Mouse (Mus musculus) layer of hippocampus, adult 2 months (tissue): ENCODE results near the gene Pla2g12b. TPM values are rescaled to one million over a fixed set of nuclear protein-coding genes. Genes with fewer than 3 reads are reported as not detected.
"Not testable (repeated sequence)": the region's sequence is repeated elsewhere in the genome, so short reads cannot be mapped to it uniquely, and the experiment has no call there.

Experiments used
- DNase-seq, 2 experiments: peaks; one replicate each; pipeline ENCODE4 v3.0.0; 2022; ENCODE audit warnings: low spot score in 2 of 2
- H3K27ac ChIP-seq: fragments of 200-600 bp; 2 replicates; pipeline ENCODE4 v1.8.1; 2022
- H3K4me3 ChIP-seq: fragments of 200-600 bp; 2 replicates; pipeline ENCODE4 v1.8.1; 2022; ENCODE audit warnings: mild to moderate bottlenecking
- CTCF ChIP-seq: fragments of 200-600 bp; conservative IDR thresholded peaks from 2 replicates; pipeline ENCODE4 v1.8.1; 2022; ENCODE audit warnings: antibody characterized with exemption, mild to moderate bottlenecking, moderate library complexity
- total RNA-seq, 2 experiments: library from RNA; stranded (reverse); gene quantifications; 2 replicates each; pipeline ENCODE4 v1.2.3; 2021

The Pla2g12b gene
- total RNA-seq, 2 experiments from 2014 or later: not detected

GRCm38 (mm10) chr10:59380411-59380821 lies 23.0 kb upstream of the Pla2g12b start:
- DNase-seq: no peak
- TF ChIP-seq CTCF: no peak
- no peak overlapping the region for H3K4me3 ChIP-seq
- H3K27ac ChIP-seq: no peak overlapping the region

- not testable (repeated sequence) for H3K27ac ChIP-seq, DNase-seq, H3K4me3 ChIP-seq
These were observed 21.9 kb upstream of the Pla2g12b start for GRCm38 (mm10) chr10:59381563-59381962.

- no peak for TF ChIP-seq CTCF
- Histone ChIP-seq H3K4me3 (no peak overlapping the region), H3K27ac (peak overlapping the region; percentile 37; the same call in 1 of the 2 replicates)
- DNase-seq: peak; percentile 54 to 57
These were observed 16.5 kb upstream of the Pla2g12b start for GRCm38 (mm10) chr10:59386951-59387350.

- no peak for DNase-seq
- H3K27ac ChIP-seq: no peak overlapping the region
- TF ChIP-seq CTCF: no peak
- H3K4me3 ChIP-seq: no peak overlapping the region
These were observed 13.8 kb upstream of the Pla2g12b start for GRCm38 (mm10) chr10:59389652-59390051.

GRCm38 (mm10) chr10:59391907-59392306 lies 11.6 kb upstream of the Pla2g12b start:
- no peak for DNase-seq
- Histone ChIP-seq H3K27ac (no peak overlapping the region), H3K4me3 (no peak overlapping the region)
- TF ChIP-seq CTCF: no peak

- not testable (repeated sequence) for H3K4me3 ChIP-seq, H3K27ac ChIP-seq, DNase-seq
These were observed 8.0 kb upstream of the Pla2g12b start, which contains the start of gene Gm10273 for GRCm38 (mm10) chr10:59395461-59395860. TSS of gene Gm10273 (plus strand) at chr10:59395632.

- no peak for TF ChIP-seq CTCF
- Histone ChIP-seq H3K4me3 (no peak overlapping the region), H3K27ac (no peak overlapping the region)
- no peak for DNase-seq
These were observed 311 bp downstream of the Pla2g12b start for GRCm38 (mm10) chr10:59403793-59404149.

GRCm38 (mm10) chr10:59408499-59408898 lies 5.0 kb downstream of the Pla2g12b start:
- TF ChIP-seq CTCF: no peak
- Histone ChIP-seq H3K4me3 (no peak overlapping the region), H3K27ac (no peak overlapping the region)
- no peak for DNase-seq

- DNase-seq: no peak
- TF ChIP-seq CTCF: no peak
- Histone ChIP-seq H3K4me3 (no peak overlapping the region), H3K27ac (no peak overlapping the region)
These were observed 6.8 kb downstream of the Pla2g12b start for GRCm38 (mm10) chr10:59410264-59410663.

GRCm38 (mm10) chr10:59413711-59414110 lies 10.3 kb downstream of the Pla2g12b start:
- no peak overlapping the region for H3K4me3 ChIP-seq
- DNase-seq: no peak
- TF ChIP-seq CTCF: peak; percentile 43
- no peak overlapping the region for H3K27ac ChIP-seq

GRCm38 (mm10) chr10:59416623-59417022 lies 13.2 kb downstream of the Pla2g12b start:
- H3K4me3 ChIP-seq: no peak overlapping the region
- no peak overlapping the region for H3K27ac ChIP-seq
- DNase-seq: no peak
- no peak for TF ChIP-seq CTCF

- Histone ChIP-seq H3K4me3 (no peak overlapping the region), H3K27ac (no peak overlapping the region)
- no peak for TF ChIP-seq CTCF
- no peak for DNase-seq
These were observed 16.1 kb downstream of the Pla2g12b start for GRCm38 (mm10) chr10:59419516-59419915.

- DNase-seq: no peak
- no peak overlapping the region for H3K27ac ChIP-seq
- TF ChIP-seq CTCF: no peak
- H3K4me3 ChIP-seq: no peak overlapping the region
These were observed 21.0 kb downstream of the Pla2g12b start for GRCm38 (mm10) chr10:59424453-59424852.

GRCm38 (mm10) chr10:59425369-59425768 lies 21.9 kb downstream of the Pla2g12b start:
- no peak for DNase-seq
- no peak overlapping the region for H3K27ac ChIP-seq

GRCm38 (mm10) chr10:59426371-59426770 lies 22.9 kb downstream of the Pla2g12b start:
- no peak for TF ChIP-seq CTCF
- no peak overlapping the region for H3K27ac ChIP-seq
- no peak overlapping the region for H3K4me3 ChIP-seq

More at GRCm38 (mm10) chr10:59425369-59425768, 21.9 kb downstream of the Pla2g12b start:
- H3K4me3 ChIP-seq: no peak overlapping the region
- no peak for TF ChIP-seq CTCF

More at GRCm38 (mm10) chr10:59426371-59426770, 22.9 kb downstream of the Pla2g12b start:
- no peak for DNase-seq
